Mouse (Mus musculus): ENCODE data around the gene Nlrp4e. TPM values are rescaled to one million over a fixed set of nuclear protein-coding genes. Genes with fewer than 3 reads are reported as not detected.
"Not testable (repeated sequence)": the region's sequence is repeated elsewhere in the genome, so short reads cannot be mapped to it uniquely, and the experiment has no call there.

The Nlrp4e gene
- total RNA-seq (2021), result not detected

GRCm38 (mm10) chr7:23300892-23301291 is at the start of gene Nlrp4e:
Gene Nlrp4e, plus strand, starts transcription at chr7:23301192.
- DNase-seq; intact Hi-C loops (cut with DNase I): not testable (repeated sequence)

GRCm38 (mm10) chr7:23251582-23251981 is 49.4 kb upstream of the Nlrp4e start, which contains the start of gene Vmn1r166:
Gene Vmn1r166, minus strand, starts transcription at chr7:23251682.
- DNase-seq; intact Hi-C loops (cut with DNase I): not testable (repeated sequence)

DNA sequence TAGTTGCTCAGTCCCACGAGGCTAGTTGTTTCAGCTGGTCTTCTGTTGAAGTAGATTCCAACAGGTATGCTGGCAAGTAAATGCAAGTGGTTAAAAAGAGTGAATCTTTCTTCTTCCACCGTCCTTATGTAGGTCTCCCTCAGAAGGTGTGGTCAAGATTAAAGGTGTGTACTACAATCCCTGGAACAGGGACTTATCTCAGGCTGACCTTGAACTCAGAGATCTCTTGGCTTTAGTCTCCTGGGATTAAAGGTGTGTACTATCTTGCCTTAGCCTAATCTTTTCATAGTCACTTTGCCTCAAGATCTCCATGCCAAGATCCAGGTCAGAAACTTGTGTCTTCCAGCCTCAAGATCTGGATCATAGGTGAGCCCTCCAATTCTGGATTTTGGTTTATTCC is 22.2 kb upstream of the Nlrp4e start, which contains the start of gene Gm6902:
Gene Gm6902 (minus strand): TSS at position 101 of the 400 bp plus-strand sequence.
- intact Hi-C loops (cut with DNase I); DNase-seq: not testable (repeated sequence)

GRCm38 (mm10) chr7:23358311-23358710 is 57.3 kb downstream of the Nlrp4e start:
- DNase-seq; intact Hi-C loops (cut with DNase I): not testable (repeated sequence)

- no peak for DNase-seq
- intact Hi-C loops (cut with DNase I), result no loop called here
Observed at GRCm38 (mm10) chr7:23385589-23385988, 84.6 kb downstream of the Nlrp4e start, which contains the start of gene Nlrp5. Gene Nlrp5, plus strand, starts transcription at chr7:23385889.

Small RNA genes lying within 50 kb of the gene (microRNA-seq; reads per million reads assigned to microRNA genes)
- not detected for gene Gm25196

Other genes with a start within 250 kb of the Nlrp4e start
- gene Vmn1r163, start 245.7 kb upstream of the Nlrp4e start, total RNA-seq (2021), result not detected
- gene Gm8720, start 233.7 kb upstream of the Nlrp4e start, total RNA-seq (2021), result not detected
- gene Gm10662, start 156.7 kb upstream of the Nlrp4e start, total RNA-seq (2021), result not detected
- not detected for gene Vmn1r165, start 83.9 kb upstream of the Nlrp4e start, total RNA-seq (2021)
- not detected for gene Vmn1r166, start 49.5 kb upstream of the Nlrp4e start, total RNA-seq (2021)
- not detected for gene Gm6902, start 22.3 kb upstream of the Nlrp4e start, total RNA-seq (2021)
- gene Nlrp5, start 84.7 kb downstream of the Nlrp4e start, total RNA-seq (2021), result under 1 TPM in 1 of 2 experiments, not detected in 1; 0.24 TPM
- gene Vmn1r167, start 206.0 kb downstream of the Nlrp4e start, total RNA-seq (2021), result not detected
- gene Vmn1r168, start 238.5 kb downstream of the Nlrp4e start, total RNA-seq (2021), result not detected